Mouse (Mus musculus) heart, postnatal 0 days (tissue): ENCODE measurements around the gene Serac1.

ENCODE experiments used
- CTCF ChIP-seq: IDR thresholded peaks from 2 replicates; pipeline ENCODE4 v1.5.1; 2016; ENCODE audit warnings: antibody characterized with exemption, control low read depth, low read depth
- EP300 ChIP-seq: IDR thresholded peaks from 2 replicates; pipeline ENCODE4 v1.6.1; 2016; ENCODE audit warnings: antibody characterized with exemption, low read depth

GRCm38 (mm10) chr17:5998235-5998500, 81.4 kb downstream of the Serac1 start:
- TF ChIP-seq CTCF (no peak), EP300 (no peak)
